Comparison of ENCODE assay signal across 19 mouse cellular contexts in genomic region chr11:118265621-118266020, GRCm38 (mm10). TPM values are rescaled to one million over a fixed set of nuclear protein-coding genes. Genes with fewer than 3 reads are reported as not detected.
A peak's percentile ranks its signal among the peaks of the same experiment; 100 is the strongest.
DNase-seq lines count a peak whose midpoint lies in the region; ATAC-seq lines count a peak whose summit lies in the region.
"Had no signal": no experiment of that assay in that cellular context is flagged by ENCODE, and none has a peak within 500 bp of the region (broad histone marks: within the 10 kb centered on the region; RNA-seq: fewer than 3 reads in every experiment).

No protein-coding gene starts in this region.

- intact Hi-C loops in left cerebral cortex, postnatal 36 days (cut with DNase I), result no loop called here

- no peaks in the 10 kb centered on the region for H3K27me3 ChIP-seq in intestine, embryonic 15.5 days (replicated peaks)
- H3K27me3 ChIP-seq: embryonic facial prominence, embryonic 13.5 days; limb, embryonic 12.5 days; Patski had no signal

- no peak overlapping the region for H3K4me2 ChIP-seq in intestine, embryonic 15.5 days (replicated peaks)
- H3K4me2 ChIP-seq: embryonic facial prominence, embryonic 13.5 days; limb, embryonic 12.5 days had no signal

- ATAC-seq in intestine, embryonic 15.5 days, result peak; percentile 49
- ATAC-seq: forebrain, embryonic 16.5 days; midbrain, embryonic 16.5 days; Patski had no signal

- DNase-seq in heart, adult 11 months, result peak; percentile 94
- DNase-seq in heart, postnatal 4 days, result no peak
- peak; percentile 22 for DNase-seq in lung, postnatal 25 days (ENCODE audit: low spot score)
- no peak for DNase-seq in lung, postnatal 10 days
- DNase-seq in adrenal gland, adult 8-10 months, result peak; percentile 61
- DNase-seq in cerebellum, postnatal 14 days, result no peak
- DNase-seq in left cerebral cortex, postnatal 36 days (ENCODE audit: low spot score in 2 of 2), result no peak
- DNase-seq: B cell, adult 2 months; cerebellum, adult 8-10 months; right cerebral cortex, adult 18-20 months; spleen, adult 18-20 months had no signal

- peaks cover 63% of the 10 kb centered on the region for H3K36me3 ChIP-seq in intestine, embryonic 15.5 days

- H3K9me3 ChIP-seq in intestine, embryonic 15.5 days, result no peaks in the 10 kb centered on the region
- H3K9me3 ChIP-seq: embryonic facial prominence, embryonic 13.5 days; heart, embryonic 10.5 days; limb, embryonic 12.5 days had no signal

- H3K4me1 ChIP-seq in intestine, embryonic 15.5 days (replicated peaks), result no peaks in the 10 kb centered on the region
- H3K4me1 ChIP-seq: embryonic facial prominence, embryonic 13.5 days; heart, embryonic 10.5 days; limb, embryonic 12.5 days had no signal

- 80% methylated on average over 11 of the region's 11 CpGs for WGBS in intestine, embryonic 15.5 days

- H3K27ac ChIP-seq in intestine, embryonic 15.5 days, result no peak overlapping the region
- H3K27ac ChIP-seq: embryonic facial prominence, embryonic 13.5 days; heart, embryonic 10.5 days; kidney, postnatal 0 days; limb, embryonic 12.5 days had no signal

- no peak overlapping the region for H3K9ac ChIP-seq in intestine, embryonic 15.5 days
- H3K9ac ChIP-seq: embryonic facial prominence, embryonic 13.5 days; limb, embryonic 12.5 days had no signal

- H3K4me3 ChIP-seq in intestine, embryonic 15.5 days (replicated peaks), result no peak overlapping the region
- H3K4me3 ChIP-seq: embryonic facial prominence, embryonic 13.5 days; heart, embryonic 10.5 days; limb, embryonic 12.5 days had no signal

RNA-seq across cellular contexts. Expression of gene Cyth1, which starts 17.2 kb away (rescaled TPM):
- total RNA-seq in heart, postnatal 4 days (2021), result 10 to 100 TPM; 38.3 to 39.1 TPM
- 10 to 100 TPM; 23.4 to 28.1 (median 24.4) TPM for total RNA-seq in adrenal gland, adult 8-10 months (2022)
- 11.6 and 12.1 TPM in 2 replicates for polyA plus RNA-seq in intestine, embryonic 15.5 days (2015; fragmentation: Nextera tagmentation; extraction: Ambion mirVana)
- 10 to 100 TPM; 65.9 to 67.3 TPM for total RNA-seq in left cerebral cortex, postnatal 36 days (2021)

RNA-seq across cellular contexts. Expression of gene Usp36, which starts 24.4 kb away (rescaled TPM):
- 10 to 100 TPM; 15.5 to 18.7 TPM for total RNA-seq in heart, postnatal 4 days (2021)
- total RNA-seq in adrenal gland, adult 8-10 months (2022), result 10 to 100 TPM; 21.0 to 36.9 (median 28.9) TPM
- polyA plus RNA-seq in intestine, embryonic 15.5 days (2015; fragmentation: Nextera tagmentation; extraction: Ambion mirVana), result 16.8 and 19.7 TPM in 2 replicates
- 10 to 100 TPM; 26.8 to 32.2 TPM for total RNA-seq in left cerebral cortex, postnatal 36 days (2021)

Comparison
In these comparisons a context has a peak if more than half of its experiments do, and no peak if none do; other contexts are left out.
1. DNase-seq: peak in heart, adult 11 months (single experiment), lung, postnatal 25 days (single experiment) and adrenal gland, adult 8-10 months (single experiment); none in heart, postnatal 4 days (single experiment), lung, postnatal 10 days (single experiment), cerebellum, postnatal 14 days (0 of 2) and left cerebral cortex, postnatal 36 days (0 of 2).